In genomic region chr2:31125156-31125555, GRCm38 (mm10) we compare ENCODE assay signal across 1 mouse cellular context.
A peak's percentile ranks its signal among the peaks of the same experiment; 100 is the strongest.
TF ChIP-seq lines count a peak whose summit lies in the region.

No protein-coding gene starts in this region.

TF ChIP-seq in MEL, 35 proteins besides CTCF, POLR2A, EP300 and RAD21 (continued from another document):
- TF ChIP-seq GATA1 (IDR thresholded peaks at IDR 0.05; ENCODE audit: low read depth, low read length), result no peak
- 0 out of 2 replicates have a peak, but pooled peaks have one; percentile 20 for TF ChIP-seq TCF12 (IDR thresholded peaks at IDR 0.05; ENCODE audit: low read depth, low read length)
TF ChIP-seq in MEL: peak in this region for 1.
